In genomic region chr2:172546551-172546950, GRCm38 (mm10) we compare ENCODE assay signal across 19 mouse cellular contexts. TPM values are rescaled to one million over a fixed set of nuclear protein-coding genes. Genes with fewer than 3 reads are reported as not detected.
DNase-seq lines count a peak whose midpoint lies in the region; ATAC-seq and TF ChIP-seq lines count a peak whose summit lies in the region.
"Had no signal": no experiment of that assay in that cellular context is flagged by ENCODE, and none has a peak within 500 bp of the region (broad histone marks: within the 10 kb centered on the region; RNA-seq: fewer than 3 reads in every experiment).

No protein-coding gene starts in this region.

- peak overlapping the region; percentile 64; the same call in 1 of the 2 replicates for H3K4me3 ChIP-seq in forebrain, embryonic 10.5 days
- no peak overlapping the region for H3K4me3 ChIP-seq in forebrain, embryonic 11.5 days (ENCODE audit: low read depth, low read length)
- H3K4me3 ChIP-seq in intestine, embryonic 14.5 days (ENCODE audit: low read depth, low read length) = no peak overlapping the region
- no peak overlapping the region for H3K4me3 ChIP-seq in intestine, embryonic 15.5 days (replicated peaks)
- H3K4me3 ChIP-seq in E14TG2a.4 (replicated peaks; ENCODE audit: low read length) = peak overlapping the region; percentile 88
- H3K4me3 ChIP-seq in limb, embryonic 10.5 days = 0 out of 2 replicates have a peak overlapping the region, but pooled peaks have one; percentile 39
- H3K4me3 ChIP-seq: myocyte had no signal

- H3K27ac ChIP-seq in forebrain, embryonic 10.5 days = no peak overlapping the region
- no peak overlapping the region for H3K27ac ChIP-seq in forebrain, embryonic 11.5 days (ENCODE audit: low read depth, low read length)
- no peak overlapping the region for H3K27ac ChIP-seq in intestine, embryonic 14.5 days (ENCODE audit: low read depth)
- H3K27ac ChIP-seq in intestine, embryonic 15.5 days = no peak overlapping the region
- no peak overlapping the region for H3K27ac ChIP-seq in limb, embryonic 10.5 days
- H3K27ac ChIP-seq: embryonic facial prominence, embryonic 15.5 days; gastrocnemius, adult 2 months; heart, embryonic 15.5 days; limb, embryonic 13.5 days; liver, embryonic 14.5 days; stomach, embryonic 15.5 days had no signal

- peaks cover 3% of the 10 kb centered on the region for H3K36me3 ChIP-seq in forebrain, embryonic 10.5 days (replicated peaks)
- no peaks in the 10 kb centered on the region for H3K36me3 ChIP-seq in forebrain, embryonic 11.5 days (ENCODE audit: control insufficient read depth, insufficient read depth, low read length)
- H3K36me3 ChIP-seq in intestine, embryonic 14.5 days (ENCODE audit: control insufficient read depth, insufficient read depth, low read length) = no peaks in the 10 kb centered on the region
- no peaks in the 10 kb centered on the region for H3K36me3 ChIP-seq in intestine, embryonic 15.5 days
- peaks cover 5% of the 10 kb centered on the region; the same call in 1 of the 2 replicates for H3K36me3 ChIP-seq in E14TG2a.4 (ENCODE audit: insufficient read depth, low read length)
- no peaks in the 10 kb centered on the region for H3K36me3 ChIP-seq in limb, embryonic 10.5 days
- H3K36me3 ChIP-seq: embryonic facial prominence, embryonic 15.5 days; G1E; heart, embryonic 15.5 days; limb, embryonic 13.5 days; stomach, embryonic 15.5 days had no signal

- no peaks in the 10 kb centered on the region for H3K9me3 ChIP-seq in forebrain, embryonic 10.5 days
- H3K9me3 ChIP-seq in forebrain, embryonic 11.5 days (ENCODE audit: control insufficient read depth, low read length) = no peaks in the 10 kb centered on the region
- no peaks in the 10 kb centered on the region for H3K9me3 ChIP-seq in intestine, embryonic 14.5 days (ENCODE audit: control insufficient read depth, low read length)
- H3K9me3 ChIP-seq in intestine, embryonic 15.5 days = no peaks in the 10 kb centered on the region
- H3K9me3 ChIP-seq in E14TG2a.4 (ENCODE audit: low read length) = no peaks in the 10 kb centered on the region
- no peaks in the 10 kb centered on the region for H3K9me3 ChIP-seq in limb, embryonic 10.5 days (replicated peaks)
- H3K9me3 ChIP-seq: embryonic facial prominence, embryonic 15.5 days; heart, embryonic 15.5 days; limb, embryonic 13.5 days; stomach, embryonic 15.5 days had no signal

- TF ChIP-seq CTCF in E14TG2a.4 (conservative IDR thresholded peaks at IDR 0.05; ENCODE audit: low read length) = no peak

- H3K9ac ChIP-seq in forebrain, embryonic 11.5 days (ENCODE audit: low read length) = no peak overlapping the region
- no peak overlapping the region for H3K9ac ChIP-seq in intestine, embryonic 14.5 days (ENCODE audit: low read length)
- H3K9ac ChIP-seq in intestine, embryonic 15.5 days = no peak overlapping the region
- H3K9ac ChIP-seq: embryonic facial prominence, embryonic 15.5 days; heart, embryonic 15.5 days; liver, embryonic 14.5 days; lung, embryonic 14.5 days; stomach, embryonic 15.5 days had no signal

- H3K4me1 ChIP-seq in forebrain, embryonic 10.5 days = peaks cover 66% of the 10 kb centered on the region
- peaks cover 24% of the 10 kb centered on the region for H3K4me1 ChIP-seq in forebrain, embryonic 11.5 days (replicated peaks; ENCODE audit: control insufficient read depth, insufficient read depth, low read length)
- peaks cover 11% of the 10 kb centered on the region for H3K4me1 ChIP-seq in intestine, embryonic 14.5 days (replicated peaks; ENCODE audit: control insufficient read depth, insufficient read depth, low read length)
- peaks cover 41% of the 10 kb centered on the region for H3K4me1 ChIP-seq in intestine, embryonic 15.5 days (replicated peaks)
- peaks cover 74% of the 10 kb centered on the region for H3K4me1 ChIP-seq in E14TG2a.4 (replicated peaks; ENCODE audit: low read depth, low read length)
- H3K4me1 ChIP-seq in limb, embryonic 10.5 days = peaks cover 65% of the 10 kb centered on the region

- peaks cover 94% of the 10 kb centered on the region for H3K27me3 ChIP-seq in forebrain, embryonic 10.5 days (ENCODE audit: poor library complexity, severe bottlenecking)
- H3K27me3 ChIP-seq in forebrain, embryonic 11.5 days (ENCODE audit: control insufficient read depth, insufficient read depth, low read length) = peaks cover 69% of the 10 kb centered on the region
- H3K27me3 ChIP-seq in intestine, embryonic 14.5 days (replicated peaks; ENCODE audit: control insufficient read depth, insufficient read depth, low read length) = peaks cover 93% of the 10 kb centered on the region
- H3K27me3 ChIP-seq in intestine, embryonic 15.5 days (replicated peaks) = peaks cover 85% of the 10 kb centered on the region
- H3K27me3 ChIP-seq in E14TG2a.4 (ENCODE audit: insufficient read depth, low read length) = peaks cover 58% of the 10 kb centered on the region
- H3K27me3 ChIP-seq in limb, embryonic 10.5 days (ENCODE audit: low read depth, poor library complexity, severe bottlenecking) = peaks cover 89% of the 10 kb centered on the region

- ATAC-seq in forebrain, embryonic 11.5 days (replicated peaks; ENCODE audit: low FRiP score) = no peak
- ATAC-seq in intestine, embryonic 14.5 days (replicated peaks; ENCODE audit: low FRiP score, low TSS enrichment, low read depth) = no peak
- ATAC-seq in intestine, embryonic 15.5 days = no peak

- WGBS in forebrain, embryonic 10.5 days = 10% methylated on average over 16 of the region's 16 CpGs
- 11% methylated on average over 16 of the region's 16 CpGs for WGBS in forebrain, embryonic 11.5 days
- 12% methylated on average over 16 of the region's 16 CpGs for WGBS in intestine, embryonic 14.5 days
- 15% methylated on average over 16 of the region's 16 CpGs for WGBS in intestine, embryonic 15.5 days
- WGBS in limb, embryonic 10.5 days = 9% methylated on average over 16 of the region's 16 CpGs

- H3K4me2 ChIP-seq in forebrain, embryonic 11.5 days (ENCODE audit: low read depth, low read length, severe bottlenecking) = no peak overlapping the region
- H3K4me2 ChIP-seq in intestine, embryonic 14.5 days (ENCODE audit: low read length) = no peak overlapping the region
- H3K4me2 ChIP-seq in intestine, embryonic 15.5 days (replicated peaks) = no peak overlapping the region

- DNase-seq in forebrain, embryonic 10.5 days (ENCODE audit: extremely low spot score, low spot score) = no peak
- no peak for DNase-seq in forebrain, embryonic 11.5 days (ENCODE audit: low spot score)
- DNase-seq in intestine, embryonic 14.5 days (ENCODE audit: low spot score) = peak; percentile 59
- peak; percentile 42 for DNase-seq in limb, embryonic 10.5 days (ENCODE audit: low spot score)
- DNase-seq in left cerebral cortex, adult 9 months (ENCODE audit: low spot score in 2 of 2) = no peak
- DNase-seq: cerebellum, adult 11-12 months; heart, postnatal 36 days had no signal

RNA-seq across cellular contexts. Expression of gene Tfap2c, which starts 2.8 kb away (rescaled TPM):
- 38.2 and 43.2 TPM in 2 replicates for polyA plus RNA-seq in forebrain, embryonic 10.5 days (2016; fragmentation: Nextera tagmentation; extraction: Ambion mirVana)
- polyA plus RNA-seq in forebrain, embryonic 11.5 days (2014; fragmentation: Nextera tagmentation; extraction: Ambion mirVana) = 45.1 and 46.5 TPM in 2 replicates
- polyA plus RNA-seq in intestine, embryonic 14.5 days (2014; fragmentation: Nextera tagmentation; extraction: Ambion mirVana) = 0.09 and 0.35 TPM in 2 replicates
- 0.06 and 0.15 TPM in 2 replicates for polyA plus RNA-seq in intestine, embryonic 15.5 days (2015; fragmentation: Nextera tagmentation; extraction: Ambion mirVana)
- 11.5 and 25.1 TPM in 2 replicates for polyA plus RNA-seq in limb, embryonic 10.5 days (2016; fragmentation: Nextera tagmentation; extraction: Ambion mirVana)
- polyA plus RNA-seq: adrenal gland, adult 2 months; G1E; liver, embryonic 14.5 days; myocyte had no signal

Comparison
In these comparisons a context has a peak if more than half of its experiments do, and no peak if none do; other contexts are left out.
1. H3K4me3 ChIP-seq: peak in forebrain, embryonic 10.5 days (single experiment), E14TG2a.4 (single experiment) and limb, embryonic 10.5 days (single experiment); none in forebrain, embryonic 11.5 days (single experiment), intestine, embryonic 14.5 days (single experiment) and intestine, embryonic 15.5 days (single experiment).
2. DNase-seq: peak in intestine, embryonic 14.5 days (single experiment) and limb, embryonic 10.5 days (single experiment); none in forebrain, embryonic 10.5 days (single experiment), forebrain, embryonic 11.5 days (single experiment) and left cerebral cortex, adult 9 months (0 of 2).